Mouse (Mus musculus) embryonic facial prominence, embryonic 11.5 days (tissue): ENCODE data around the gene Ddx19b. TPM values are rescaled to one million over a fixed set of nuclear protein-coding genes. Genes with fewer than 3 reads are reported as not detected.
"Not testable (repeated sequence)": the region's sequence is repeated elsewhere in the genome, so short reads cannot be mapped to it uniquely, and the experiment has no call there.

Source experiments
- ATAC-seq: fragments of 200-750 bp; cut with Nextera tagmentation; replicated peaks from 2 replicates; pipeline ENCODE4 v1.8.0; 2017; ENCODE audit warnings: low read depth; ENCODE audit not compliant: insufficient number of reproducible peaks, low FRiP score, low TSS enrichment
- DNase-seq: peaks from one replicate; pipeline ENCODE4 v3.0.0-alpha.2; 2015; ENCODE audit warnings: low spot score
- H3K27ac ChIP-seq: fragments of 300-500 bp; sonication (generic); replicated peaks from 2 replicates; pipeline ENCODE4 v1.5.1; 2014; ENCODE audit warnings: mild to moderate bottlenecking, low read depth, low read length, control low read depth
- H3K27me3 ChIP-seq: fragments of 300-500 bp; sonication (generic); 2 replicates; pipeline ENCODE4 v1.6.1; 2014; ENCODE audit warnings: mild to moderate bottlenecking, low read length, moderate library complexity, mixed read lengths; ENCODE audit not compliant: control insufficient read depth, insufficient read depth
- H3K36me3 ChIP-seq: fragments of 300-500 bp; sonication (generic); replicated peaks from 2 replicates; pipeline ENCODE4 v1.6.1; 2014; ENCODE audit warnings: low read depth, mild to moderate bottlenecking, low read length, moderate library complexity, mixed read lengths; ENCODE audit not compliant: control insufficient read depth, insufficient read depth
- H3K4me1 ChIP-seq: fragments of 300-500 bp; sonication (generic); 2 replicates; pipeline ENCODE4 v1.6.1; 2014; ENCODE audit warnings: low read length, mixed read lengths; ENCODE audit not compliant: control insufficient read depth, insufficient read depth
- H3K4me2 ChIP-seq: fragments of 300-500 bp; sonication (generic); 2 replicates; pipeline ENCODE4 v1.6.1; 2014; ENCODE audit warnings: low read depth, mild to moderate bottlenecking, control low read depth, low read length, moderate library complexity
- H3K4me3 ChIP-seq: fragments of 300-500 bp; sonication (generic); 2 replicates; pipeline ENCODE4 v1.5.1; 2014; ENCODE audit warnings: low read depth, low read length, control low read depth
- H3K9ac ChIP-seq: fragments of 300-500 bp; sonication (generic); replicated peaks from 2 replicates; pipeline ENCODE4 v1.6.1; 2014; ENCODE audit warnings: mild to moderate bottlenecking, control low read depth, low read length
- H3K9me3 ChIP-seq: fragments of 300-500 bp; sonication (generic); replicated peaks from 2 replicates; pipeline ENCODE4 v1.6.1; 2016; ENCODE audit warnings: mild to moderate bottlenecking, low read length, inconsistent platforms, mixed read lengths; ENCODE audit not compliant: control insufficient read depth
- WGBS: fragments of 180-500 bp; shearing (Covaris S2); extraction: QIAGEN DNeasy Blood & Tissue Kit; methylation state at CpG from one replicate; pipeline ENCODE4 v1.1.7; 2014; 5-methylcytosine and 5-hydroxymethylcytosine counted together
- polyA plus RNA-seq: library from polyadenylated mRNA; unstranded; fragments of >200 nt; fragmentation: Nextera tagmentation; extraction: Ambion mirVana; gene quantifications from 2 replicates; pipeline ENCODE4 v1.2.1, GENCODE M21; 2014

Gene Ddx19b
- polyA plus RNA-seq, 1 experiment from 2014 or later, result 4.5 TPM

DNA sequence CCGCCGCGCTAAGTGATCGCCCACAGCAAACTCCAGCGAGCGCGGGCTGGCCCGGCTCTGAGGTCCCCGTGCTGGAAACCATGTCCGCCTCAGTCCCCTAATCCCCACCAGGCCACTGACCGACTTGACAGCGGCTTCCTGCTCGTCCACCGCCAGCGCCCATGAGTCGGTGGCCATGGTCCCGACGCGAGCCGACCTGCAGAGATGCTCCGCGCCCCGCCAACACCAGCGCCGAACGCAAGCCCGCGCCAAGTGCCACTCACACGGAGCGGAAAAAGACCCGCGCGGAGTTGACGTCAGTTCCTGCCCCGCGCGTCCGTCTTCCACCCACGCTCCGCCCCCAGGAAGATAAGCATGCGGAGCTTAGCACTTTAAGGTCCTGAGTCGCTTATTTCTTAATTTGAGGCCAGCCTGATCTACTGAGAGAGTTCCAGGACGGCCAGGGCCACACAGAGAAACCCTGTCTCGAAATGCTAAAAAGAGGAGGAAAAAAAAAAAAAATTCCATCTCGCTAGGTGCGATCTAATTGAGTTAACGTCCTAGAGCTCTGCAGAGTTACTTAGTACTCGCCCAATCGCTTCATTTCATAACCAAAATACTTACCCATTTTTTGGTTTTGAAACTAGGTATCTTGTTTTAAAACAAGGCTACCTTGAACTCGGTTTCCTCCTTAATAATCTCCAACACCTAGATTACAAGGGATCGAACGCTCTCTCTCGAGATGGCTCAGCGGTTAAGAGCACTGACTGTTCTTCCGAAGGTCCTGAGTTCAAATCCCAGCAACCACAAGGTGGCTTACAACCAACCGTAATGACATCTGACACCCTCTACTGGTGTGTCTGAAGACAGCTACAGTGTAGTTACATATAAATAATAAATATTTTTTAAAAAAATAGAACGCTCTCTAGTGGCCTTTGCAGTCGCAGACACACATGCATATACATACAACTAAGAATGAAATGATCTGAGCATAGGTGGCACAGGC is 33.7 kb downstream of the Ddx19b start, which contains the start of gene Ddx19a:
Gene Ddx19a, minus strand, starts transcription at position 254 of the 985 bp plus-strand sequence.
- DNase-seq (peak; percentile 93), ATAC-seq (peak; percentile 87)
- peak within 1 kb of the TSS; percentile 75 for H3K9ac ChIP-seq
- no peaks in the 10 kb centered on the region for H3K27me3 ChIP-seq
- H3K9me3 ChIP-seq, result no peaks in the 10 kb centered on the region
- H3K4me3 ChIP-seq, result peak within 1 kb of the TSS; percentile 64
- H3K4me2 ChIP-seq, result peak within 1 kb of the TSS; percentile 64
- H3K4me1 ChIP-seq, result no peaks in the 10 kb centered on the region; the same call in 1 of the 2 replicates
- no peaks in the 10 kb centered on the region for H3K36me3 ChIP-seq
- 3% methylated on average over 58 of the region's 58 CpGs for WGBS
- peak within 1 kb of the TSS; percentile 48; the same call in 1 of the 2 replicates for H3K27ac ChIP-seq

DNA sequence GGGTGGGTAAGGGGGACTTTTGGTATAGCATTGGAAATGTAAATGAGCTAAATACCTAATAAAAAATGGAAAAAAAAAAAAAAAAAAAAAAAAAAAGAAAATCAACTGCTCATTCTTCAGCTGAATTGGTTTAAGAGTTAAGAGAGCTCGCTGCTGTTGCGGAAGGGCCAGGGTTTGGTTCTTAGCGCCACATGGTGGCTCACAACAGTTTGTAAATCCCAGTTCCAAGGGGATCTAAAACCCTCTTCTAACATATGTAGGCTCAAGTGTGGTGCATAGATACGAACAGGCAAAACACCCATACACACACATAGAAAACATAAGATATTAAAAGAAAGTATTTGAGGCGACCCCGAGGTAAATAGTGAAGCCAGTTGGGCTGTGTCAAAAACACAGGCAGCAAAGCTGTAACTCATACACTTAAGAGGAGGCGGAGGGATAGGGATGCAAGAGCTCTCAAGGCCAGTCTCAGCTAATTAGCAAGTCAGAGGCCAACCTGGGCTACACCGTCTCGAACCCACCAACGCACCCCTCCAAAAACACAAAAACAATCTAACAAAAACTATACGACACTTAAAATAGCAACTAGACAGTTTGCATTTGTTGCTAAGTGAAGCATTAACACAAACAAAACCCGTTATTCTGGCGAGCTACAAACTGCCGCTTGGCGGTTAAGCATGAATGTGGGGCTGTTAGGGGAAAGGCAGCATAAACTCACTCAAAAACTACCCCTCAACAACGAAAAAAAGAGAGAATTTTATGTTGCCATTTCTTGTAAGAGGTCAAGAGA is 34.7 kb downstream of the Ddx19b start:
- H3K27ac ChIP-seq, result peak overlapping the region; percentile 48; the same call in 1 of the 2 replicates
- no peaks in the 10 kb centered on the region for H3K27me3 ChIP-seq
- peak overlapping the region; percentile 64 for H3K4me2 ChIP-seq
- peak overlapping the region; percentile 64 for H3K4me3 ChIP-seq
- H3K9me3 ChIP-seq, result no peaks in the 10 kb centered on the region
- no peaks in the 10 kb centered on the region; the same call in 1 of the 2 replicates for H3K4me1 ChIP-seq
- peak overlapping the region; percentile 75 for H3K9ac ChIP-seq
- DNase-seq, result peak; percentile 5
- no peak for ATAC-seq
- no peaks in the 10 kb centered on the region; the same call in 1 of the 2 replicates for H3K36me3 ChIP-seq
- WGBS, result 39% methylated on average over 16 of the region's 16 CpGs

DNA sequence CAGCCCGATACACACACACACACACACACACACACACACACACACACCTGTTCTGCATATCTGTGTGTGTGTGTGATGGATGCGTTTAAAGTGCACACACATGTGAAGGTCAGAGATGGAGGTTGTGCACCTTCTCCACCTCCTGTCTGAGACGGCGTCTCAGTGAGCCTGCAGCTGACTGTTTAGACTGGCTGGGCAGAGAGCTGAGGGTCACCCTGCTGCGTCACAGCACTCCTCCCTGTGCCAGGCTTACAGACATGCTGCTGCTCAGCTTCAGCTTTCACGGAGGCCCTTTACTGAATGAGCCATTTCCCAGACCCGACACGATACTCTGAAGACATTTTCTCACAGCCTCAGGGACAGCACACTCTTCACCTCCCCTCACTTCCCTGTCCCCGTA is 41.5 kb downstream of the Ddx19b start:
- peaks cover 9% of the 10 kb centered on the region for H3K36me3 ChIP-seq
- H3K4me3 ChIP-seq, result no peak overlapping the region
- H3K4me2 ChIP-seq, result no peak overlapping the region
- H3K27me3 ChIP-seq, result no peaks in the 10 kb centered on the region
- H3K9me3 ChIP-seq, result no peaks in the 10 kb centered on the region
- H3K4me1 ChIP-seq, result no peaks in the 10 kb centered on the region
- H3K9ac ChIP-seq, result no peak overlapping the region
- ATAC-seq, result no peak
- WGBS, result 89% methylated on average over 9 of the region's 9 CpGs
- H3K27ac ChIP-seq, result no peak overlapping the region
- no peak for DNase-seq

DNA sequence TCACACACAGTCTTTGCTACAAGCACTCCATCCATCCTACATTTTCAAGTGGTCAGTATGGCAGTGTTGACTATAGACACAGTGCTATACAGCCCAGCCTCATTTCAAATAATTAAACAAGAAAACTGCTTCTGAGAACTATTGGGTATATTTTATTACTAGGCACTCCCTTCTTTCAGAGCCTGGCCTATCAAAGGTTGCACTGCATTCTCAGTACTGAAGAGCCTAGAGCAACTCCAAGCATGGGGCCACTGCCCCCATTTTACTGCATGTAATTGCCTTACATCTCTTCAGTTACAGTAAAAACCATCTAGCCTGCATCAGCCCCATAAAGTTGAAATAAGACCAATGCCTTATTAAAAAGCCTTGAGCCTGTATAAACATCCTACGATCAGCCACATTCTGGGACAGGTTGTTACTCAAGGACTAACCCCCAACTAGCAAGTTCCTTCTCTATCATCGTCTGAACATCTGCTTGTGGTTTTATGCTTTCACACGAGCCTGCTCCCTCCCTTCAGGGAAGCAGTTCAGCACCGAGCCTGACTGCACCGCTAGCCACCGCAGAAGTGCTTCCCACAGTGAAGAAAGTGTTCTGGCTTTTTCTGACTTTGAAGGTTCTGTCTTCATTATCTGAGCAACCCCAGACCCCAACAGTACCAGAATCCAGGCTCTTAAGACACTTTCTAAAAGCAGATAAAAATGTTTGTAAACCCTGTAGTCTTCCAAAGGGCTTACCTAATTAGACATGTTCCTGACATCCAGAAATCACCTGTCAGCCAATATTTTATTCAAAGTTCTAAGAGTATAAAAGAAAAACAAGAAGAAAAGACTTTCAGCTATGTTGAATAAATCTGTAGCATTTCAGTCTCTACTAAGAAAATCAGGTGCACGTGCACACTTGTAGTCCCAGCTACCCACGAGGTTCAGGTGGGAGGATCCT is 43.5 kb downstream of the Ddx19b start:
- H3K36me3 ChIP-seq, result peaks cover 10% of the 10 kb centered on the region
- WGBS, result 85% methylated on average over 8 of the region's 8 CpGs
- DNase-seq, result no peak

DNA sequence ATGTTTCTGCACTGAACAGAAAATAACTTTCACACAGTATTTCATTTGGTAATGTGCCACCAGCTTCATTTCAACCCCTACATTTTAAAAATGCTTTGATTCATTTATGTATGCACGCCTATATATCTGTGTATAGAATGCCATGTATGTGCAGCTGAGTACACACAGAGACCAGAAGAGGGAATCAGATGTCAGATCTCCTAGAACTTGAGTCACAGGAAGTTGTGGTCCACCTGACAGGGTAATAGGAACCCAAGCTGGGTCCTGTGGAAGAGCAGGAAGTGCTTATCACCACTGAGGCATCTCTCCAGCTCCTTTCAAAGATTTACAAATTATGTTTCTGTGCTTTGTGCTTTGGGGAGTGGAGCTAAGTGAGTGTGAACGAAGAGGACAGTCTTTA is 50.2 kb downstream of the Ddx19b start:
- Histone ChIP-seq H3K4me1 (no peaks in the 10 kb centered on the region), H3K9ac (no peak overlapping the region), H3K36me3 (peaks cover 12% of the 10 kb centered on the region), H3K9me3 (no peaks in the 10 kb centered on the region), H3K27me3 (no peaks in the 10 kb centered on the region), H3K4me3 (no peak overlapping the region), H3K27ac (no peak overlapping the region), H3K4me2 (no peak overlapping the region)
- WGBS, result 90% methylated on average over 2 of the region's 2 CpGs
- no peak for ATAC-seq
- DNase-seq, result no peak

More for the DNA sequence above, 43.5 kb downstream of the Ddx19b start:
- Histone ChIP-seq H3K9me3 (no peaks in the 10 kb centered on the region), H3K4me1 (no peaks in the 10 kb centered on the region), H3K4me3 (no peak overlapping the region), H3K9ac (no peak overlapping the region), H3K27me3 (no peaks in the 10 kb centered on the region), H3K27ac (no peak overlapping the region), H3K4me2 (no peak overlapping the region)
- no peak for ATAC-seq

DNA sequence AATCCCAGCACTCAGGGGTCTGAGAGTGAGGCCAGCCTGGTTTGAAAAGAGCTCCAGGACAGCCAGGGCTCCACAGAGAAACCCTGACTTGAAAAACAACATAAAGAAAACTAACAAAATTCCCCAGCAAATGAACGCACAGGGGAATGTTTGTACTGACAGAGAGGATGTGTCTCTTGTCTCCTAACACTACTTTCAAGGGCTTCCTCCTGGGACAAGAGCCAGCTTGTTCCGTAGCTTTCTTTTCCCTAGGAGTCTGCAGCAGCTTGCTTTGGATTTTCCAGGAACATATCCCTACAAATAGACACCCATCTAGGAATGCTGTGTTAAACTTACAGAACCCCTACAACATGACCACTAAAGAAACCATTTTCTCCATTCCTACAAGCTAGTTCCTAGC is 53.6 kb downstream of the Ddx19b start:
- H3K27ac ChIP-seq, H3K4me3 ChIP-seq, ATAC-seq, H3K4me1 ChIP-seq, H3K4me2 ChIP-seq, DNase-seq, H3K27me3 ChIP-seq, H3K9me3 ChIP-seq, H3K9ac ChIP-seq: not testable (repeated sequence)
- WGBS, result 80% methylated on average over 2 of the region's 2 CpGs
- H3K36me3 ChIP-seq, result peaks cover 11% of the 10 kb centered on the region

DNA sequence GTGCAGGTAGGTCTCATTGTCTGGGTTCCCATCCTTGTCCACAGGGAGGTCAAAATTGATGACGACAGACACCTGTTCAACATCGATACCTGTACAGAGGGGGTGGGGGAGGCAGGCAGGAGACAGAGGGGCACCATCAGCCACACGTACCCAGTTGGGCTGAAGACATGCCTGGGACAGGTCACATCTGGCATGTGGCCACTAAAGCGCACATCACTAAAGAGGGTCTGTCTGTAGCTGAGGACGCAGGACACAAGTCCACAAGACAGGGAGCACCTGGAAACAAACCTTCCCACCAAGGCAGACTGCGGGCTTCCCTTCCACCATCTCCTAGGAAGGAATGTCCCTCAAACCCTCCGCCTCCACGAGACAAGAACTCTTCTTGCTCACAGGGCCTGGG is 55.0 kb downstream of the Ddx19b start:
- WGBS, result 95% methylated on average over 8 of the region's 8 CpGs
- H3K36me3 ChIP-seq, H3K9me3 ChIP-seq: not testable (repeated sequence)

More for the DNA sequence above, 55.0 kb downstream of the Ddx19b start:
- H3K4me3 ChIP-seq, H3K27me3 ChIP-seq, H3K4me2 ChIP-seq, H3K9ac ChIP-seq, DNase-seq, ATAC-seq, H3K4me1 ChIP-seq, H3K27ac ChIP-seq: not testable (repeated sequence)
